Mouse (Mus musculus): ENCODE data around the gene Eif2s2.

The Eif2s2 gene

GRCm38 (mm10) chr2:154892201-154893044 is at the start of gene Eif2s2:
Gene Eif2s2, minus strand, starts transcription at chr2:154892935.
- peak within 1 kb of the TSS; percentile 97 for H3K4me3 ChIP-seq (replicated peaks; ENCODE audit: low read length)
- no peaks in the 10 kb centered on the region for H3K9me3 ChIP-seq (ENCODE audit: low read length)
- TF ChIP-seq CTCF (conservative IDR thresholded peaks at IDR 0.05; ENCODE audit: low read length): no peak
- TF ChIP-seq POU5F1 (IDR thresholded peaks at IDR 0.05; ENCODE audit: borderline replicate concordance, low read length): no peak
- TF ChIP-seq NANOG (IDR thresholded peaks at IDR 0.05; ENCODE audit: borderline replicate concordance, low read length): no peak
- H3K4me1 ChIP-seq (replicated peaks; ENCODE audit: low read depth, low read length): peaks cover 71% of the 10 kb centered on the region
- no peaks in the 10 kb centered on the region for H3K27me3 ChIP-seq (ENCODE audit: insufficient read depth, low read length)
- peaks cover 39% of the 10 kb centered on the region for H3K36me3 ChIP-seq (ENCODE audit: insufficient read depth, low read length)

DNA sequence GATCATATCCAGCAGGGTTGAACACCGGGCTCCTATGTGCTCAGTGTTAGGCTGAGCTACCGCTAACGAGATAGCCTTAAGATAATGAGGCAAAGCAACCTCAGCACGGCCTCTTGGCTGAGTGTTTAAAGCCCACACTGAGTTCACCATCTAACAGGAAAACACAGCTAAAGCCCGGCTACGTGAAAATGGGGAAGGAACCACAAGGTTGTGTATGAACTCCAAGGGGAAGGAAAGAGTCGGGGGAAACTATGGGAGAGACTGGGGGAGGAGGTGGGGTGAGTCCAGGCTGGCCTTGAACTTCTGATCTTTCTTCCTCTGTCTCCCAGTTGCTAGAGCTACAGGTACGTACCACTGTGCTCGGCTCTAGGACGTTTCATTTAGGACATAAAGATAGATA is 49.2 kb upstream of the Eif2s2 start:
- Histone ChIP-seq H3K4me3 (replicated peaks; ENCODE audit: low read length) (no peak overlapping the region), H3K27me3 (ENCODE audit: insufficient read depth, low read length) (peaks cover 29% of the 10 kb centered on the region), H3K9me3 (ENCODE audit: low read length) (no peaks in the 10 kb centered on the region), H3K4me1 (replicated peaks; ENCODE audit: low read depth, low read length) (peaks cover 9% of the 10 kb centered on the region; the same call in 1 of the 2 replicates), H3K36me3 (ENCODE audit: insufficient read depth, low read length) (no peaks in the 10 kb centered on the region)
- no peak for TF ChIP-seq NANOG (IDR thresholded peaks at IDR 0.05; ENCODE audit: borderline replicate concordance, low read length)
- TF ChIP-seq POU5F1 (IDR thresholded peaks at IDR 0.05; ENCODE audit: borderline replicate concordance, low read length): no peak
- no peak for TF ChIP-seq CTCF (conservative IDR thresholded peaks at IDR 0.05; ENCODE audit: low read length)

GRCm38 (mm10) chr2:154937547-154938390 is 45.0 kb upstream of the Eif2s2 start:
- H3K4me3 ChIP-seq (replicated peaks; ENCODE audit: low read length): no peak overlapping the region
- TF ChIP-seq POU5F1 (IDR thresholded peaks at IDR 0.05; ENCODE audit: borderline replicate concordance, low read length) (no peak), NANOG (IDR thresholded peaks at IDR 0.05; ENCODE audit: borderline replicate concordance, low read length) (no peak), CTCF (conservative IDR thresholded peaks at IDR 0.05; ENCODE audit: low read length) (no peak)
- H3K9me3 ChIP-seq (ENCODE audit: low read length): no peaks in the 10 kb centered on the region
- peaks cover 6% of the 10 kb centered on the region; the same call in 1 of the 2 replicates for H3K4me1 ChIP-seq (replicated peaks; ENCODE audit: low read depth, low read length)
- peaks cover 38% of the 10 kb centered on the region for H3K27me3 ChIP-seq (ENCODE audit: insufficient read depth, low read length)
- H3K36me3 ChIP-seq (ENCODE audit: insufficient read depth, low read length): no peaks in the 10 kb centered on the region

- no peaks in the 10 kb centered on the region for H3K4me1 ChIP-seq (replicated peaks; ENCODE audit: low read depth, low read length)
- H3K27me3 ChIP-seq (ENCODE audit: insufficient read depth, low read length): peaks cover 30% of the 10 kb centered on the region
- H3K4me3 ChIP-seq (replicated peaks; ENCODE audit: low read length): no peak overlapping the region
- H3K9me3 ChIP-seq (ENCODE audit: low read length): no peaks in the 10 kb centered on the region
- TF ChIP-seq NANOG (IDR thresholded peaks at IDR 0.05; ENCODE audit: borderline replicate concordance, low read length) (no peak), POU5F1 (IDR thresholded peaks at IDR 0.05; ENCODE audit: borderline replicate concordance, low read length) (no peak), CTCF (conservative IDR thresholded peaks at IDR 0.05; ENCODE audit: low read length) (no peak)
- no peaks in the 10 kb centered on the region for H3K36me3 ChIP-seq (ENCODE audit: insufficient read depth, low read length)
Observed at GRCm38 (mm10) chr2:154936536-154937155, 43.9 kb upstream of the Eif2s2 start.

GRCm38 (mm10) chr2:154936106-154936505 is 43.4 kb upstream of the Eif2s2 start:
- Histone ChIP-seq H3K9me3 (ENCODE audit: low read length) (no peaks in the 10 kb centered on the region), H3K27me3 (ENCODE audit: insufficient read depth, low read length) (peaks cover 28% of the 10 kb centered on the region), H3K4me1 (replicated peaks; ENCODE audit: low read depth, low read length) (no peaks in the 10 kb centered on the region), H3K4me3 (replicated peaks; ENCODE audit: low read length) (no peak overlapping the region), H3K36me3 (ENCODE audit: insufficient read depth, low read length) (no peaks in the 10 kb centered on the region)
- TF ChIP-seq NANOG (IDR thresholded peaks at IDR 0.05; ENCODE audit: borderline replicate concordance, low read length) (no peak), CTCF (conservative IDR thresholded peaks at IDR 0.05; ENCODE audit: low read length) (no peak), POU5F1 (IDR thresholded peaks at IDR 0.05; ENCODE audit: borderline replicate concordance, low read length) (no peak)

- TF ChIP-seq NANOG (IDR thresholded peaks at IDR 0.05; ENCODE audit: borderline replicate concordance, low read length) (no peak), CTCF (conservative IDR thresholded peaks at IDR 0.05; ENCODE audit: low read length) (no peak), POU5F1 (IDR thresholded peaks at IDR 0.05; ENCODE audit: borderline replicate concordance, low read length) (no peak)
- Histone ChIP-seq H3K4me3 (replicated peaks; ENCODE audit: low read length) (no peak overlapping the region), H3K27me3 (ENCODE audit: insufficient read depth, low read length) (peaks cover 29% of the 10 kb centered on the region), H3K9me3 (ENCODE audit: low read length) (no peaks in the 10 kb centered on the region), H3K36me3 (ENCODE audit: insufficient read depth, low read length) (no peaks in the 10 kb centered on the region), H3K4me1 (replicated peaks; ENCODE audit: low read depth, low read length) (no peaks in the 10 kb centered on the region)
Observed at GRCm38 (mm10) chr2:154933884-154934283, 41.1 kb upstream of the Eif2s2 start.

GRCm38 (mm10) chr2:154928298-154928697 is 35.6 kb upstream of the Eif2s2 start:
- Histone ChIP-seq H3K4me3 (replicated peaks; ENCODE audit: low read length) (no peak overlapping the region), H3K36me3 (ENCODE audit: insufficient read depth, low read length) (no peaks in the 10 kb centered on the region), H3K9me3 (ENCODE audit: low read length) (no peaks in the 10 kb centered on the region), H3K4me1 (replicated peaks; ENCODE audit: low read depth, low read length) (no peaks in the 10 kb centered on the region), H3K27me3 (ENCODE audit: insufficient read depth, low read length) (peaks cover 36% of the 10 kb centered on the region)
- TF ChIP-seq POU5F1 (IDR thresholded peaks at IDR 0.05; ENCODE audit: borderline replicate concordance, low read length) (no peak), CTCF (conservative IDR thresholded peaks at IDR 0.05; ENCODE audit: low read length) (no peak), NANOG (IDR thresholded peaks at IDR 0.05; ENCODE audit: borderline replicate concordance, low read length) (no peak)

DNA sequence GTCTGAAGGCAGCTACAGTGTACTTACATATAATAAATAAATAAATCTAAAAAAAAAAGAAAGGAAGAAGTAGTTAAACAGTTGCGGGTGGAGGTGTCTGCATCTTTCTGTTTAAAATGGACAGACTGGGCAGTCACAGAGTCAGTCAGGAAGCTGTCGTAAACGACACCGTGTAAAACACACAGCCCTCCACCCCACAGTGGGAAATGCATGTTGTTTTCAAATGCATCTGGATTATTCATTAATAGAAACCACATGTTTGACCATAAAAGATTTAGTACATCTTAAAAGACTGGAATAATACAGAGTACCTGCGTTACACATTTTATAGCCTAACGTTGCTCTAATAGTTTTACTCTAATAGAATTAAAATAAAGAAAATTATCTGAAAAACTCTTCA is 34.1 kb upstream of the Eif2s2 start:
- H3K4me1 ChIP-seq (replicated peaks; ENCODE audit: low read depth, low read length): no peaks in the 10 kb centered on the region
- H3K36me3 ChIP-seq (ENCODE audit: insufficient read depth, low read length): no peaks in the 10 kb centered on the region
- TF ChIP-seq POU5F1 (IDR thresholded peaks at IDR 0.05; ENCODE audit: borderline replicate concordance, low read length) (no peak), CTCF (conservative IDR thresholded peaks at IDR 0.05; ENCODE audit: low read length) (no peak), NANOG (IDR thresholded peaks at IDR 0.05; ENCODE audit: borderline replicate concordance, low read length) (no peak)
- H3K4me3 ChIP-seq (replicated peaks; ENCODE audit: low read length): no peak overlapping the region
- H3K9me3 ChIP-seq (ENCODE audit: low read length): no peaks in the 10 kb centered on the region
- peaks cover 36% of the 10 kb centered on the region for H3K27me3 ChIP-seq (ENCODE audit: insufficient read depth, low read length)
